Mouse (Mus musculus): Measurements from ENCODE around the gene Tmem158. TPM values are rescaled to one million over a fixed set of nuclear protein-coding genes. Genes with fewer than 3 reads are reported as not detected.

The Tmem158 gene
- polyA plus RNA-seq, 1 experiment from 2014 or later: 15.4 TPM

DNA sequence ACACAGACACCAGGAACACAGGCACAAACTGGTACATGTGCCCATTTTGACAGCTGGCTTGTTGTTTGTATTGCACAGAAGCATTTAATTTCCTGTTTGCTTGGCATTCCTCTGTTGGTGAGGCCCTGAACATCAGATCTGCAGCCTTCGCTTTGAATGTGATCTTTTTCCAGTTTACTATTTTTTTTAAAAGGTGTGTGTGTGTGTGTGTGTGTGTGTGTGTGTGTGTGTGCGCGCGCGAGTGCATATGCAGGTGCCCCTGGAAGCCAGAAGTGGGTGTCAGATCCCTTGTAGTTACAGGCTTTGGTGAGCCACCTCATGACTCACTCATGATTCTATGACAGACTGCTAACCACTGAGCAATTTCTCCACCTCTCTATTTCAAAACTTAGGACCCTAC lies 20.3 kb downstream of the Tmem158 start:
- H3K4me2 ChIP-seq (ENCODE audit: low read depth, low read length): no peak overlapping the region
- no peak overlapping the region for H3K4me3 ChIP-seq (ENCODE audit: low read depth, low read length)
- no peaks in the 10 kb centered on the region for H3K36me3 ChIP-seq (ENCODE audit: control insufficient read depth, insufficient read depth, low read length)
- no peaks in the 10 kb centered on the region for H3K27me3 ChIP-seq (replicated peaks; ENCODE audit: control insufficient read depth, insufficient read depth, low read length)
- peaks cover 17% of the 10 kb centered on the region for H3K4me1 ChIP-seq (ENCODE audit: control insufficient read depth, insufficient read depth, low read length)
- DNase-seq (ENCODE audit: low spot score): no peak
- ATAC-seq (ENCODE audit: low read depth): no peak
- 84% methylated on average over 5 of the region's 5 CpGs for WGBS
- H3K9me3 ChIP-seq (ENCODE audit: control insufficient read depth, low read length): no peaks in the 10 kb centered on the region
- no peak overlapping the region for H3K27ac ChIP-seq (replicated peaks; ENCODE audit: low read depth, low read length)
- no peak overlapping the region for H3K9ac ChIP-seq (ENCODE audit: low read depth, low read length)

DNA sequence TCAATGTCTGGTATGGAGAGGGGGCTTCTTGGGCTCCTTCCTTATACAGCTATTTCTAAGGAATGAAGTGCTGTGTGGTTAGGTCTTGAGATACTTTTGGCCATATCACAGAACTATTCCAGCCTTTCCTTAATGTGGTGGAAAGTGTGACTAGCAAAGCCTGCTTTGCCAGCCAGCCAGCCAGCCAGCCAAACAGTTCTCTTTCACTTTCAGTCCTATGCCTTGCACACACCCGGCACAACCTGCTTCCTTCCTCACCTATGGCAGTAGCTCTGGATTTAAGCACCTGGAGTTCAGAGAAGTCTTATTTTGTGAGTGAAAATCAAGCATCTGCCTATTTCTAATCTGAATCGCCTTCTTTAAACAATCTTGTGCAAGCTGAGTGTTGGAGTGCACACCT lies 20.9 kb downstream of the Tmem158 start:
- Histone ChIP-seq H3K27ac (replicated peaks; ENCODE audit: low read depth, low read length) (no peak overlapping the region; the same call in 1 of the 2 replicates), H3K36me3 (ENCODE audit: control insufficient read depth, insufficient read depth, low read length) (no peaks in the 10 kb centered on the region), H3K9ac (ENCODE audit: low read depth, low read length) (no peak overlapping the region), H3K4me3 (ENCODE audit: low read depth, low read length) (no peak overlapping the region), H3K4me2 (ENCODE audit: low read depth, low read length) (no peak overlapping the region), H3K4me1 (ENCODE audit: control insufficient read depth, insufficient read depth, low read length) (peaks cover 17% of the 10 kb centered on the region), H3K27me3 (replicated peaks; ENCODE audit: control insufficient read depth, insufficient read depth, low read length) (no peaks in the 10 kb centered on the region), H3K9me3 (ENCODE audit: control insufficient read depth, low read length) (no peaks in the 10 kb centered on the region)
- no peak for DNase-seq (ENCODE audit: low spot score)
- no peak for ATAC-seq (ENCODE audit: low read depth)
- WGBS: 65% methylated on average over 2 of the region's 2 CpGs

DNA sequence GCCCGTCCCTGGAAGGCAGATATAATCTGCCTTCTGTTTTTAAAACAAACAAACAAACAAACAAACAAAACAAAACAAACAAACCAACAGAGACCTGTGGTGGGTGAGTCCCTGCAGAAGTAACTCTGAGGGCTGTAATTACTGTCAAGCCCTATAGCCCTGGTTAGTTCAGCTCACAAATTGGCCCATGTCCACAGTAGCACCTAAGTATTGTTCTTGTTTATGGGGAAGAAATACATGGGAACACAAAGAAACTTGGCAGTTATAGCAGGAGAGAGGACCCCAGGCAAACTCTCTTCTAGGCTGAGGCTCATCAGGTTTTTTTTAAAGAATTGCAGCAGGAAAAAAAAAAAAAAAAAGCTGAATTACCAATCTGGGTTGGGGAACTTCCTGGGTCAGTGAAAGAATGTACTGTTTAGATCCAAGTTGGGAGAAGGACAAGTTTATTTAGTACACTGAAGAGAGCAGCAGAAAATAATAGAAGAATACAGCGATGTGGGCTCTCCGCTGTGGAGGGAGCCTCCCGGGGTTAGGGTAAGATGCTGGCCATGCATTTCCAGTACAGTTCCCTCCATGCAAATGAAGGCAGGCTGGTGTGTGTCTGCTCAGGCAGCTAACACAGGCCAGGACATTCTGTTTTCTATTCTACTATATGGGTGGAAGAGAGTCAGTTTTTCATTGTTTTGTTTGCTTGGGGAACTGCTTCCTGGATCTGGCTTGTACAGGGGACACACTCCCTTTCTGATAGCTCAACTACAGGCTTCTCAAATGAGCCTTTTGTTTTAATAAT lies 22.1 kb downstream of the Tmem158 start:
- no peak overlapping the region for H3K9ac ChIP-seq (ENCODE audit: low read depth, low read length)
- ATAC-seq (ENCODE audit: low read depth) (peak; percentile 53), DNase-seq (ENCODE audit: low spot score) (peak; percentile 66)
- H3K4me3 ChIP-seq (ENCODE audit: low read depth, low read length): no peak overlapping the region
- H3K36me3 ChIP-seq (ENCODE audit: control insufficient read depth, insufficient read depth, low read length): no peaks in the 10 kb centered on the region
- H3K4me1 ChIP-seq (ENCODE audit: control insufficient read depth, insufficient read depth, low read length): peaks cover 17% of the 10 kb centered on the region
- no peaks in the 10 kb centered on the region for H3K9me3 ChIP-seq (ENCODE audit: control insufficient read depth, low read length)
- no peak overlapping the region for H3K4me2 ChIP-seq (ENCODE audit: low read depth, low read length)
- H3K27ac ChIP-seq (replicated peaks; ENCODE audit: low read depth, low read length): peak overlapping the region; percentile 22
- H3K27me3 ChIP-seq (replicated peaks; ENCODE audit: control insufficient read depth, insufficient read depth, low read length): no peaks in the 10 kb centered on the region
- 20% methylated on average over 4 of the region's 4 CpGs for WGBS

DNA sequence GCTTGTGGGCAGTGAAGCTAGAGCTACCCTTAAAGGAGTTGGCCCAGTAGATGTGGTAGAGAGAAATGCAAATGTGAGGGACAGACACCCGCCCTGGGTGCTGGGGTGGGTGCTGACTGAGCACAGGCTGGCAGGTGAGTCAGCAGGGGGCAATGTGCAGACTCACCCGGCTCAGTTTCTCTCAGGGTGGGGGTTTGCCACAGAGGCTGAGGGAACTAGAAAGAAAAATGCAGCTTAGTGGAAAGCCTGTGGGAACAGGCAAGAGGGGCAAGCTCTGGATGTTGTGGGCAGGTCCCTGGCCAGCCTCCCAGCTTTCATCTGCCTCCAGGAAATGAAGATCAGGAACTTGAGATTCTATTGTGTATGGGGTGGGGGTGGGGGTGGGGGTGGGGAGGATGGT lies 22.8 kb downstream of the Tmem158 start:
- DNase-seq (ENCODE audit: low spot score) (peak; percentile 90), ATAC-seq (ENCODE audit: low read depth) (peak; percentile 89)
- Histone ChIP-seq H3K9ac (ENCODE audit: low read depth, low read length) (no peak overlapping the region), H3K9me3 (ENCODE audit: control insufficient read depth, low read length) (no peaks in the 10 kb centered on the region), H3K27ac (replicated peaks; ENCODE audit: low read depth, low read length) (peak overlapping the region; percentile 22), H3K27me3 (replicated peaks; ENCODE audit: control insufficient read depth, insufficient read depth, low read length) (no peaks in the 10 kb centered on the region), H3K4me3 (ENCODE audit: low read depth, low read length) (no peak overlapping the region), H3K36me3 (ENCODE audit: control insufficient read depth, insufficient read depth, low read length) (no peaks in the 10 kb centered on the region), H3K4me1 (ENCODE audit: control insufficient read depth, insufficient read depth, low read length) (peaks cover 17% of the 10 kb centered on the region), H3K4me2 (ENCODE audit: low read depth, low read length) (no peak overlapping the region)
- WGBS: 31% methylated on average over 2 of the region's 2 CpGs

DNA sequence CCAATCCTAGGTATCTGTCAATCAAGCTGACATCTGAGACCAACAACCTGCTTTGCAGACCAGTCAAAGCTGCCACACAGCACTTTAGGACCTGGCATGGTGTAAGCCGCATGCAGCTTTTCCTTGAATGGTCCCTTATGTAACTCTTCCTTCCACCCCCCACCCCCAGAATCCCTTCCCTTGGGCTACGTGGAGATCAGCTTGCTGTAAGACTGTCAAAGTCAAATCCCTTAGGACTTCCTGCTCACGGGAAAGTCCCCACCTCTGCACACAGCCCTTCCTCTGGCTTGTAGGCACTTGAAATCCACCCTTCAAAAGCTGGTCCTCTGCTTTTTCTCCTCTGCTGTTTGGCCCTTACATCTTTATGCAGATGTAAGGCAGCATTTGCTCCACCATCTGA lies 24.9 kb downstream of the Tmem158 start:
- Histone ChIP-seq H3K9ac (ENCODE audit: low read depth, low read length) (no peak overlapping the region), H3K4me1 (ENCODE audit: control insufficient read depth, insufficient read depth, low read length) (peaks cover 17% of the 10 kb centered on the region), H3K27ac (replicated peaks; ENCODE audit: low read depth, low read length) (no peak overlapping the region), H3K27me3 (replicated peaks; ENCODE audit: control insufficient read depth, insufficient read depth, low read length) (no peaks in the 10 kb centered on the region), H3K4me2 (ENCODE audit: low read depth, low read length) (no peak overlapping the region), H3K36me3 (ENCODE audit: control insufficient read depth, insufficient read depth, low read length) (no peaks in the 10 kb centered on the region), H3K9me3 (ENCODE audit: control insufficient read depth, low read length) (no peaks in the 10 kb centered on the region), H3K4me3 (ENCODE audit: low read depth, low read length) (no peak overlapping the region)
- DNase-seq (ENCODE audit: low spot score) (peak; percentile 61), ATAC-seq (ENCODE audit: low read depth) (no peak)
- 20% methylated on average over 3 of the region's 3 CpGs for WGBS

DNA sequence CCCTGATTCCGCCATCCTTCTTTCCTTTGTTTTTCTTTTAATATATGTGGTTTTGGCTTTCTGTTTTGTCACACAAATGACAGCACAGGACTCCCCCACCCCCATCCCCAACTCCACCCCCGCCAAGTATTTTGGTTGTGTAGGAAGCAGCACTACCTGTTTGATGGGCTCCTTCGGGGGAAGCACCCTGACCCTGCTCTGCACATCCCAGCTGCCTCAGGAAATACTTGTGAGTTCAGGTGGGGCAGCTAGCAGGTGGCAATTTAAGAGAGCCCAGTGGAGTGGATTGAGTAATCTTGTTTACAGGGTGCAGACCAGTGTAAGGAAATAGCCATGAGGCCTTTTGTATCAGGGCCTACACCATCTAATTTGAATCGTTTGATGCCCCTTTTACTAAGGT lies 30.7 kb downstream of the Tmem158 start:
- DNase-seq (ENCODE audit: low spot score) (no peak), ATAC-seq (ENCODE audit: low read depth) (no peak)
- Histone ChIP-seq H3K27ac (replicated peaks; ENCODE audit: low read depth, low read length) (no peak overlapping the region), H3K36me3 (ENCODE audit: control insufficient read depth, insufficient read depth, low read length) (no peaks in the 10 kb centered on the region), H3K4me3 (ENCODE audit: low read depth, low read length) (no peak overlapping the region), H3K27me3 (replicated peaks; ENCODE audit: control insufficient read depth, insufficient read depth, low read length) (no peaks in the 10 kb centered on the region), H3K4me1 (ENCODE audit: control insufficient read depth, insufficient read depth, low read length) (peaks cover 3% of the 10 kb centered on the region; the same call in 1 of the 2 replicates), H3K9me3 (ENCODE audit: control insufficient read depth, low read length) (no peaks in the 10 kb centered on the region), H3K9ac (ENCODE audit: low read depth, low read length) (no peak overlapping the region), H3K4me2 (ENCODE audit: low read depth, low read length) (no peak overlapping the region)
- WGBS: 55% methylated on average over 4 of the region's 4 CpGs

DNA sequence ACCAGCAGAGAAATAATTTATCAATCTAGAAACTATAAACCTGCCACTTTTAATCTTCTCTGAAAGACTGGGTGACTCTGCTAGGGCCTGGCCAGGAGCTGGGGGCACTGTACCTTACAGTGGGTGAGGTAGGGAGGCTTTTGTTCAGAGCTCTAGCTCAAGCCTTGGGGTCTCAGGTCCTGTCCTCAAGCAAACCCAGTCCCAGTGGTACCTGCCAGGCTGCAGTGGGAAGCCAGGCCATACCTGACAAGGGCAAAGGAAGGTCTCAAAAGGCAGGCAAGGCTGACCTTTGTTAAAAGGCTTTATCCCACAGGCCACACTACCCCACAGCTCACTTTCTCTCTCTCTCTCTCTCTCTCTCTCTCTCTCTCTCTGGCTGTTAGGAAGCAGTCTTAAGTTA lies 31.9 kb downstream of the Tmem158 start:
- Histone ChIP-seq H3K36me3 (ENCODE audit: control insufficient read depth, insufficient read depth, low read length) (no peaks in the 10 kb centered on the region), H3K4me1 (ENCODE audit: control insufficient read depth, insufficient read depth, low read length) (peaks cover 3% of the 10 kb centered on the region; the same call in 1 of the 2 replicates), H3K27ac (replicated peaks; ENCODE audit: low read depth, low read length) (no peak overlapping the region), H3K27me3 (replicated peaks; ENCODE audit: control insufficient read depth, insufficient read depth, low read length) (no peaks in the 10 kb centered on the region), H3K9ac (ENCODE audit: low read depth, low read length) (no peak overlapping the region), H3K4me3 (ENCODE audit: low read depth, low read length) (no peak overlapping the region), H3K4me2 (ENCODE audit: low read depth, low read length) (no peak overlapping the region), H3K9me3 (ENCODE audit: control insufficient read depth, low read length) (no peaks in the 10 kb centered on the region)
- ATAC-seq (ENCODE audit: low read depth): no peak
- DNase-seq (ENCODE audit: low spot score): no peak

DNA sequence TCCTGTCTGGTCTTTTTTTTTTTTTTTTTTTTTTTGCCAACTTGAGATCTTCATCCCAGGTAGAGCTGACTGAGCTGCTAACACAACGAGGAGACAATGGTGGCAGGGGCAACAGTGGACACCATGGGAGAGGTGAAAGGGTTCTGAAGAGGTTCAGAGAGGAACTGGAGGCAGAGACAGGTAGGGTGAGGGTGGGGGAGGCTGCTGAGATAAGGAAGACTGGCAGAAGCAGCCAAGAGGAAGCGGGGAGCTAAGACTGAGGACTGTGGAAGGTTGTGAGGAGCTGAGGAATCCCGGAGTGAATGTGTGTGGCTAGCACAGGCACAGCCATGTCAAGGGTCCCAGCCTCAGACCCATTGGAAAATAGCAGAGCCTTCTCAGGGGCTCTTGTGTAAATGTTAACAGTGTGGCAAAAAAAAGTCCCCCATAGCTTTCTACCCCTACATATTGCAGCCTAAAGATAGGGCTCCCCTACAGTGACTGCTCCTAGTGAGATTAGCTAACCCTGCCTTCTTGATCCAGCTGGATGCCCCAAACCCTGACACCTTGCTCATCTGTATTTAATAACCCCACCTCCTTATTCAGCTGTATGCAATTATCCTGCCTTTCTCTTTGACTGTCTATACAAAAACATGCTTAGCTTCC lies 33.3 kb downstream of the Tmem158 start:
- 70% methylated on average over 3 of the region's 3 CpGs for WGBS
- Histone ChIP-seq H3K27me3 (replicated peaks; ENCODE audit: control insufficient read depth, insufficient read depth, low read length) (no peaks in the 10 kb centered on the region), H3K36me3 (ENCODE audit: control insufficient read depth, insufficient read depth, low read length) (no peaks in the 10 kb centered on the region), H3K4me1 (ENCODE audit: control insufficient read depth, insufficient read depth, low read length) (peaks cover 3% of the 10 kb centered on the region; the same call in 1 of the 2 replicates), H3K9ac (ENCODE audit: low read depth, low read length) (no peak overlapping the region), H3K27ac (replicated peaks; ENCODE audit: low read depth, low read length) (no peak overlapping the region), H3K4me3 (ENCODE audit: low read depth, low read length) (no peak overlapping the region), H3K4me2 (ENCODE audit: low read depth, low read length) (no peak overlapping the region), H3K9me3 (ENCODE audit: control insufficient read depth, low read length) (no peaks in the 10 kb centered on the region)
- DNase-seq (ENCODE audit: low spot score) (no peak), ATAC-seq (ENCODE audit: low read depth) (no peak)
